Mouse (Mus musculus) NIH3T3 (cell line): ENCODE results near the gene Ccnyl1.
A peak's percentile ranks its signal among the peaks of the same experiment; 100 is the strongest.

Source experiments
- DNase-seq: peaks from one replicate; pipeline ENCODE4 v3.0.0-alpha.2; 2012; ENCODE audit warnings: low read depth

Ccnyl1 gene

DNA sequence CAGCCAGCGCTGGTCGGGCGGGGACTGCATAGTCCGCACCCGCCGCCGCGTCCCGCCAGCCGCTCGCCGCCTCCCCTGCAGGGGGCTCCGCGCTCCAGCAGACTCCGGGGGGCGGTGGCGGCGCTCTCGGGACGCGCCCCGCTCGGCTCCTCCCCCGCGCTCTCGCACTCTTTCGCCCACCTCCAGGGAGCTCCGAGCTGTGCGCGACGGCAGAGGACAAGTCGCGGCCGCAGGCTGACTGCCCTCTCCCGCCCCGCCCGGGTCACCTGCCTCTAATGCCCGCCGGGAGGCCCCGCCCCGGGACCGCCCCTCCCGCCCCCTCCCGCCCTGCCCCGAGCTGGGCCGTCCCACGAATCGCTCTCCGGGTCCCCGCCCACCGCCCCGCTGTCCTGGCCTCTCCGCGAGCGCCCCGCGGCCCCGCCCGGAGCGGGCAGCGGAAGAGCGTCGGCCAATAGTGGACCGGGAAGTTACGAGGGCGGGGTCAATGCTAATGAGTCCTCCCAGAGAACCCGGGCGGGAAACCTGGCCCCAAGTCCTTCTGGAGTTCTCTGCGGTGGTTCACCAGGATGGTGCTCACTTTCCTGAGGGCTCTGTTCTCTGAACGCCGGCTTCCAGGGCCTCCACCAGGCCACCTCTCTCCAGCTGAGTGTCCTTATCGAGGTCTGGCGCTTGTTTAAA lies 47.4 kb downstream of the Ccnyl1 start, which contains the start of gene Fzd5:
Fzd5 (minus strand) TSS at position 250 of the 678 bp plus-strand sequence.
- DNase-seq: peak; percentile 98

DNA sequence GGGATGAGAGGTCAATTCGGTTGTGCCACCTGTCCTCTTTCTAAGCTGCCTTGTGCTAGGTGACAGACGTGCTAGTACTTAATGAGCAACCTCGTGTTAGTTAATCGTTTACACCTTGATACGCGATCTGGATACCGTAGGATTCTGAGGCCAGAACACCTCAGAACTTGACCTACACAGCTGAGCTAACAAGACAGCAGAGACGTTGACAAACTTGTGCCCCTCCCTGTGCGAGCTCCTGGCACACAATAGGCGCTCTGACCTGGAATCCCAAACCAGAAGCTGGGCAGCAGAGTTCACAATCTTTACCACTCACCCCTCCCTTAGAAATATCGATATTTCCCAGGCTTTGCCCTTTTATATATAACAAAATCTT lies 47.9 kb downstream of the Ccnyl1 start:
- DNase-seq: peak; percentile 25

DNA sequence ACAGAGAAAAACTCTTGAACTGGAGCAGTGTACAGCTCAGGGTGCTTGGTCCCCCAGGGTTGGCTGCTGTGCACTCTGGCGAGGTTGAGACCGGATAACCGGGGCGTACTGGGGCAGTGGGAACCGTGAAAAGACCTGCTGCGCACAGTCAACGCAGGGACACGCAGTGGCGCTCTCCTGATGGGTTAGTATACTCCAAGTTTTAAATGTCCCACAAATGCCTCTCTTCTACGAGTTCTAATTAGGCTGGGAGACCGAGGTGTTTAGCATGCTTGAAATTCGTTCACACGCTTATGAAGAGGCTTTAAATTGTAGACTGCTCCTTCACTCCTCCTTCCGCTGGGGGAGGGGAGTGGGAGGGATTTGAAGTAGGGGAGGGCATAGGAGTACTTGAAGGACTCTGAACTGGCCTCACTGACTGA lies 48.4 kb downstream of the Ccnyl1 start:
- peak; percentile 55 for DNase-seq

DNA sequence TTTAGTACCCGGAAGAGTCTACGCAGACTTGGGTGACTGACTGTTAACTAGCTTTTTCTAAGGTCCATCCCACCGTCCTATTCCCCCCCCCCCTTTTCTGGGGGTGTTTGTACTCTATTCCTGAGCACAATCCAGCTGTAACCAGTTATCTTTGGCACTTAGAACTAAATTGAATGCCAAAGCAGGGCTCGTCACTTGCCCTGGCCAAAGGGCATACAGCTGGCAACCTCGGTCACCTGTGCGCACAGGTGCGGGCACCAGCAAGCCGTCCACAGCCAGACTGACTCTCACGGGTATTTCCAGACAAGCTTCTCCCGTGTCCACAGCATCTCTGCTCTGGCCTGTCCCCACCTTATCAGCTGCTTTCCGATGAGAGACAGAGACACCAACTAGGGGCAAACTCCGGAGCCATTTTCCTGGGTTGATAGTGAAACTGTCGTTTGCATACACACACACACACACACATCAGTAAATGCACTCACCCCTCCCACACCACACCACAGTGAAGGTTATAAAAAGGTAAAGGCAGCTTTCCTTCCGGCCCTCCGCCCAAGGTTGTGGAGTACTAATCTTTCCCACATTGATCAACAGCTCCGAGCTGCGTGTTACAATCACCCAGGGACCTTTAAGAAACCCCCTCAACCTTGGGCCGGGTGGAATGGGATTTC lies 52.6 kb downstream of the Ccnyl1 start:
- DNase-seq: no peak

DNA sequence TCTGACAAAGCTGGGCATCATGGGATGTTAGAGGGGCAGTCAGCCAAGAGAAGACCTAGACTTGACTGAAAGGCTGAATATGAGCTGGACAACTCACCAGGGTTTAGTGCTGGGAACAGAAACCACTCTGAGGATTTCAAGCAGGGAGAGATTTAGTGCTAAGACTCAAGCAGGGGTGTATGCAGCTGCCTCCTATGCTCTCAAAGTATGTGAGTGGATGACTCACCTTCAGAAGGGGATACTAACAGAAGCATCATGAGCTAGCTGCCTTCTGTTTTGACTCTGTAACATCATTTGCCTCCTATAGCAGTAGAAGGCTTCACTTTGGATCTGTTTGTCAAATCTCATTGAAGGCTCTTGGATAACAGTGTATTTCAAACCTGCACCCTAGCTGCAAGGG lies 54.4 kb downstream of the Ccnyl1 start:
- DNase-seq: peak; percentile 39

DNA sequence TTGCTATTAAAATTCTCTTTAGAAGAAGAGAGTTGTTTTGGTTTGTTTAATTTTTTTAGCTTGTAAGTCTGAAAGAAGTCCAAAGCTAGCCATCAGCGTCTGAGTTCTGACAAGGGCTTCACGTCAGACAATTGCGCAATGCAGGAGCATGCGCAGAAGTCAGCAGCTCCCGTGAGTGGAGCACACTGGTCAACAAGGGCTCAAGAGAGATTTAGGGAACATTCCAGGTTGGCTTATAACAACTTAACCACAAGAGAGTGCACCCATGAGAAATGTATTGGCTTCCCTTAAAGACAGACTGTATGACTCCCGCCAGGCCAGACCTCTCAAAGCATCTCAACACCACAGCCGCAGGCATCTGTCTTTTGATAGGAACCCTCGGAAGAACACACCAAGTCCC lies 62.9 kb downstream of the Ccnyl1 start:
- peak; percentile 62 for DNase-seq

DNA sequence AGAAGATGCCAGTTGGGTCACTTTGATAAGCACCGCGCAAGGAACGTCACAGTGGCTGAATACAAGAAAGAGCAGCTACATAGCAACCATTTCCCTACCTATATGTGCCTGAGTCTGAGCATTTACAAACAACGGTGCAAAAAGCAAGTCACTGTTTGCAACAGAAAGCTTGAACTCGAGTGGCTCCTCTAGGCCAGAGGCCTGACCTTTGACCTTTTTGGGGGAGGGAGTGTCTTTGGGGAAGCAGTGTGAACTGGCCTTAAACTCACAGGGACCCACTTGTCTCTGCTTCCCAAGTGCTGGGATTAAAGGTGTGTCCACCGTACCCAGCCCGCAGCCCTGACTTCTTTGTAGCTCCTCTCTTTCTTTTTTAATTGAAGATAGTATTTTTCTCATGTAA lies 63.4 kb downstream of the Ccnyl1 start:
- no peak for DNase-seq

DNA sequence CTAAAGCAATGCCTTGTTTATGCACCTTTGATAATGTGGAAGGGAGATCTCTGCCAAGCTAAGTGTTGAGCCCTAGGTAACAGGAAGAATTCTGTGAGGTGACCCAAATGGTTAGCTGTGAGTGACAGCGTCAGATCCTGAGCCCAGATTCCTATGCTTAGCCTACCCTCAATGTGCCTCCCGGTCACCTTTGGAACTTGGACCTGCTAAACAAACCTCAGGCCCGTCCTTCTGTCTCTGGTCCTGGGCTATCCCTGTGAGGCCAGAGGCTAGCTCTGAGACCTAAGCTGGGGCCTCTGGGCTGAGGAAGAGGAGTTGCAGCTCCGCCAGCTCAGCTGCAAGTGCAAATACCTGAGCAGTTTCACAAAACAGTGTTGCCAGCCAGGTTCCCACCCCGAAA lies 64.4 kb downstream of the Ccnyl1 start:
- no peak for DNase-seq

DNA sequence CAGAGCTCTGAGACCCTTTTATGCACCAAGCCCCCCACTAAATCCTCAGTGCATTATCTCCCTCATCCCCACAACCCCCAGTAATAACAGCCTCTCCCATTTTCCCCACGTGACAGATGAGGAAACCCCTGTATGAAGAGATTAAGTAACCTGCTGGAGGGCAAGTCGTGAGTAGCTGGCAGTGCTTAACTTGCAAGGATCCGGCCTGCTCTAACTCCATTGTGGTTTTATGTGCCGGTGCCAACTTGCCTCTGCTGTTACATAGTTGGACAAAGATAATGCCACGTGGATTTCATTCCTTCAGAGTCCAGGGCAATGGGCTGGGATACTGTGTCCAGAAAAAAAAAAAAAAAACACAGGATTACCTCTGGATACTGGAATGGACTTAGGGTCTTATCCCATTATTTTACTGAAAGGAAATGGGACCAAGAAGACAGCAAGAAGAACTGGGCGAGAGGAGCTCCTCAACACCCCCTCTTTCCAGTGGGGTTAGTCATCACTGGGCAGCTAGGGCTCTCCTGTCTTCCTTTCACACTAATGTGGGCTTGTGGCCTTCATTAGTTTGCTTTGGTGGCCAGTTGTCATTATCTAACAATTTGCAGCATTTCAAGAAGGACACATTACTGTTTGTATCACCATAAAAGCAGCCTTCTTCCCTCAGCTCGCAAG lies 65.8 kb downstream of the Ccnyl1 start:
- peak; percentile 66 for DNase-seq

DNA sequence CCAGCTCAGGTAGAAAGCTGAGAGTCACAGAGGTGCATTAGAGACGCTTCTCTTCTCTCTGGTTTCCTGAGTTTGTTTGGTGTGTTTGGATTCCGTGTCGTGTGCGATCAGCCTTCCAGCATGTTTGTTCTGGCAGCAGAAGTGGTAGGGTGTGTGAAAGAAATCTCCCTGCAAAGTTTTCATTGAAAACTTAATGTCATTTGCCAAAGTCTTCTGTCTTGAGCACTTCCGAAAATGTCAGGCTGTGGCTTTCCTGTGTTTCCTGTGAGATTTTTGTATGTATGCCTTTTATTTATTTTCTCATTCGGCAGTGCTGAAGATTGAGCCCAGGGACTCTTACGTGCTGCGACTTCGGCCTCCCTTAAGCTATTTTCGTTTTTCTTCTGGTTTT lies 66.4 kb downstream of the Ccnyl1 start:
- no peak for DNase-seq

DNA sequence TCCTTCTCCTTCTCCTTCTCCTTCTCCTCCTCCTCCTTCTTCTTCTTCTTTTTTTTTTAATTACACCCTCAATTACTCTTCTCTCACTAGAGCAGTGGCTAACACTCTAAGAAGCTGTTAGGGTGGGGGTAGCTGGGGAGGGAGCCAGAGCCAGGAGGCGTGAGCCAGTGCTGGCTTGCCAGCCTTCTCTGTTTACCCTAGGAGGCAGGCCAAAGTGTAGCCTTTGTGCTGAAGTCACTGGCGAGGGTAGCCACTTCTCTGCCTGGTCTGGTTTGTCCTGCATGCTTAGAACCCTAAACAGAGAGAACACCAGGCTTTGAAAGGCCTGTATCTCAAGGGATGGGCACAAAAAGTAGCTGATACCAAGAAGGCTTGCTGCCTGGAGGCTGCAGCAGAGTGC lies 67.0 kb downstream of the Ccnyl1 start:
- DNase-seq: peak; percentile 20

DNA sequence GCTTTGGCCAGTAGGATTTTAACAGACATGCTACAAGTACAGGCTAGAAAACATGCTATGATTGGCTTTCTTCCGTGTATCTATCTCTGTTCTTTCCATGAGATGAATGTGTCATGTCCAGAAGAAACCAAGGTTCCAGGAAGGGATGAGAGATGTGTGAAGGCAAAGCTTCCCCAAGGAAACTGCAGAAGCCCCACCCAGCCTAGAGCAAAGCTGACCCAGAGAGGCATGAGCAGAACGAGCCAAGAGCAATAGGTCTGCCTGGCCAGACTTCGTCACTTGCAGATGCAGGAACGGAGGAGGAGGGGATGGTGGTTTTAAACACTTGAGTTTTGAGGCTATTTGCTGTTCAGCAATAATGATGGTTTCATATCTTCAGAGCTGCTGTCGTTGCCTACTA lies 67.5 kb downstream of the Ccnyl1 start:
- no peak for DNase-seq

DNA sequence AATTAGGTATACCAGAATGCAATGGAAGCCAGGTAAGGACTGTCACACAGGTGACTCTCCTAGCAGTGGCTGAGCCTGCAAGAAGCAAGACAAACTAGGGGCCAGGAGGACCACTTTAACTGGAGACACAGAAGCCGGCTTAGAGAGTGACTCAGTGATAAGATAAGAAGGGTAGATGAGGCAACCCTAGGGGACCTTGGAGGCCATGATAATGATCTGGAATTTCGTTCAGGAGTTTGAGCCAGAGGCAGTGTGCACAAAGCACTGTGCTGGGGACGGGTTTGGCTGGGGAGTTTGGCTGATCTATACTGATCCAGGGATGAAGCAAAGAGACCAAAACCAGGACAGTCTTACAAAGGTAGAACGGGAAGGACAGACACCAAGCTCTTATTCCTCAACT lies 71.4 kb downstream of the Ccnyl1 start:
- no peak for DNase-seq

DNA sequence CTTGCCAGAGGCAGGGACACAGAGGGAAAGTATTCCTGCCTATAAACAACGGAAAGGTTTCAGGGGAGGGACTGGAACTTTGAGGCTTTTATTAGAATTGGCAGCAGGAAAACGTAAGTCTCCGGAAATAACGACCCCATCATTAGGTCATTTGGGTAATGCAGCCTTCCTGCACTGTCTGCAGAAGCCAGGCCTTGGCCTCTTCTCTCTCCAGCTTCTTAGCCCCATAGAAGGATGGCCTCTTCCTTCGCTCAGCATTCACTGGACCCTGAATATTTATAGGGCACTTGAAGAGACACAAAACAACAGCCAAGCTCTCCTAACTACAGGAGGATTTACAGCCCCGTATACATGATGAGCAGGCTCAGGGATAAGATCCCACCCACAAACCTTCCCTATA lies 79.9 kb downstream of the Ccnyl1 start:
- no peak for DNase-seq

DNA sequence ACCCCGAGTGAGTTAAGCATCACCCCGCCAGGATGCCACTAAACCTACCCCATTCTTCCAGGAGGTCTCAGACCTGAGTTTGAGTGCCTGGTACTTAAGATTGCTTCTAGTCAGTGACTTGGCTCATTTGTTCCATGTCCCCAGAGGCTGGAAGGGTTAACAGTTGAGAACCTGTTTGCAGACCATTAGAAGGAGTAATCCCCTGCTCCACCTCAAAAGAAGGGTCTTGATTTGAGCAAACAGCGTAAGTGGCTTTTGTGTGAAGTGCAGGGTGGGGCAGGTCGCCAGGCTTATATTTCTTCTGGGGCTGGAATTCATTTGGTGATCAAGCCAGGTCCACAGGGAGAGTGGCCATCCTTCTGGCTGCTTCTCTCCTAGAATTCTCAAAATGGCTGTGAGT lies 83.0 kb downstream of the Ccnyl1 start:
- no peak for DNase-seq
